Mouse (Mus musculus): ENCODE results near the gene Phlda3. TPM values are rescaled to one million over a fixed set of nuclear protein-coding genes. Genes with fewer than 3 reads are reported as not detected.

The Phlda3 gene
- total and polyA plus RNA-seq, 2 experiments from 2014 or later, result 51.1 to 66.4 TPM

DNA sequence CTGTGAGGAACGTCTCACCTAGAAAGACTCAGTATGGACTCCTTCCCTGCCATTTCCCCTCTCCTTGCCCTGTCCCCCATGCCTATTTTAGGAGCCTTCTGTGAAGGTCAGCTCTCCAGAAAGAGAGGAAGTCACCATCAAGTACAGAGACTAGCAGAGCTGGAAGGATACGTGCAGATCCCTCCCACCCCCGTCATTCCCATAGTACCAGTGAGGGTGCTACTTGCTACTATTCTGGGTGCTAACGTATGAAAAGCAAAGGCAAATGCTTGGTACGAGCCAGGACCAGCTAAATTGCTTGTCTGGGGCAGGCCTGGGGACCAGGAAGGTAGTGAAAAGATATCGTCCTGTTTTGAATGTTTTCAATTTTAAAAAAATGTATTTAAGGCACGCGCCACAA is 8.6 kb upstream of the Phlda3 start:
- no peaks in the 10 kb centered on the region for H3K27me3 ChIP-seq (ENCODE audit: insufficient read depth, low read length)
- DNase-seq (ENCODE audit: low spot score) (no peak), ATAC-seq (no peak)
- no peaks in the 10 kb centered on the region for H3K36me3 ChIP-seq (ENCODE audit: insufficient read depth, low read length)
- H3K4me1 ChIP-seq (ENCODE audit: insufficient read depth, low read length), result no peaks in the 10 kb centered on the region
- no peak overlapping the region for H3K4me3 ChIP-seq (ENCODE audit: low read length)
- TF ChIP-seq CTCF (IDR thresholded peaks at IDR 0.05; ENCODE audit: low read depth), result no peak
- H3K9me3 ChIP-seq (ENCODE audit: low read length), result no peaks in the 10 kb centered on the region
- H3K4me2 ChIP-seq (ENCODE audit: low read depth, low read length), result no peak overlapping the region
- H3K9ac ChIP-seq (replicated peaks; ENCODE audit: low read length), result no peak overlapping the region
- H3K27ac ChIP-seq, result no peak overlapping the region
- 74% methylated on average over 8 of the region's 8 CpGs for WGBS

DNA sequence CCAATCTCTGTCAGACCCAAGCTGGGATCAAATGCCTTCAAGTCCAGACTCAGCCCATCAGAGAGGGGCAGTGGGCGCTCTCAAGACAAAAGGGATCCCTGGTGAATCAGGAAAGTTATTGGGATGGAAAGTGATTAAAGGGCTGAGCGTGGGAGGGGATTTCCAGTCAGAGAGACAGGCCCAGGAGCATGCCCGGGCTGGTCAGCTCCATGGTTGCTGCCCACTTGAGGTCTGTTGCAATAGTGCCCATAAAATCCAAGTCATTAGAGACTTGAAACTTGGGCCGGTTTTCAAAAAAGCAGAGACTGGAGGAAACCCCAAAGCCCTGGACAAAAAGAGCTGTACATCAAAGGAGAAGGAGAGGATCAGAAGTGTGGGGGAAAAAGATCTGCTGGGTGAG is 6.2 kb upstream of the Phlda3 start:
- H3K4me2 ChIP-seq (ENCODE audit: low read depth, low read length), result no peak overlapping the region

DNA sequence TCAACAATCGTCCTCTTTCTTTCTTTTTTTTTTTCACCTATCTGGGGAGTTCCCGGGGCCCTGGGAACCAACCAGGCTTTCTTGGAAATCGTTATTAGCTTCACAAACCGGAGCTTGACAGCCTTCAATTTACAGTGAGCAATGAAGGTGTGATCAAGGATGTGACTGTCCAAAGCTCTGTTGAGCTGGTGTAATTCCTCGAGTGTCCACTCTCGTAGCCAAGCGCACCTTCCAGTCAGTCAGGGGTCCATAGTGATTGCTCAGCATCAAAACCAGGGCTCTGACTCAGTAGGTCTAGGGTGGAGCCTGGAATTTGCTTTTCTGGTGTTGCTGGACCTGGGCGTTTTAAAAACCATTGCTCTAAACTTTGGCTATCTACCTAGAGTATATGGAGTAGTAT is 5.7 kb upstream of the Phlda3 start:
- Histone ChIP-seq H3K4me2 (ENCODE audit: low read depth, low read length) (no peak overlapping the region), H3K36me3 (ENCODE audit: insufficient read depth, low read length) (no peaks in the 10 kb centered on the region), H3K9me3 (ENCODE audit: low read length) (no peaks in the 10 kb centered on the region), H3K27me3 (ENCODE audit: insufficient read depth, low read length) (no peaks in the 10 kb centered on the region), H3K27ac (no peak overlapping the region), H3K9ac (replicated peaks; ENCODE audit: low read length) (no peak overlapping the region), H3K4me1 (ENCODE audit: insufficient read depth, low read length) (no peaks in the 10 kb centered on the region), H3K4me3 (ENCODE audit: low read length) (no peak overlapping the region)
- WGBS, result 69% methylated on average over 8 of the region's 8 CpGs
- DNase-seq (ENCODE audit: low spot score) (no peak), ATAC-seq (no peak)
- TF ChIP-seq CTCF (IDR thresholded peaks at IDR 0.05; ENCODE audit: low read depth), result peak; percentile 36

More for the DNA sequence above, 6.2 kb upstream of the Phlda3 start:
- no peak for ATAC-seq
- Histone ChIP-seq H3K9me3 (ENCODE audit: low read length) (no peaks in the 10 kb centered on the region), H3K27ac (no peak overlapping the region), H3K36me3 (ENCODE audit: insufficient read depth, low read length) (no peaks in the 10 kb centered on the region), H3K4me3 (ENCODE audit: low read length) (no peak overlapping the region), H3K4me1 (ENCODE audit: insufficient read depth, low read length) (no peaks in the 10 kb centered on the region), H3K27me3 (ENCODE audit: insufficient read depth, low read length) (no peaks in the 10 kb centered on the region), H3K9ac (replicated peaks; ENCODE audit: low read length) (no peak overlapping the region)
- DNase-seq (ENCODE audit: low spot score), result no peak
- 40% methylated on average over 4 of the region's 4 CpGs for WGBS
- no peak; the same call in 1 of the 2 replicates for TF ChIP-seq CTCF (IDR thresholded peaks at IDR 0.05; ENCODE audit: low read depth)

DNA sequence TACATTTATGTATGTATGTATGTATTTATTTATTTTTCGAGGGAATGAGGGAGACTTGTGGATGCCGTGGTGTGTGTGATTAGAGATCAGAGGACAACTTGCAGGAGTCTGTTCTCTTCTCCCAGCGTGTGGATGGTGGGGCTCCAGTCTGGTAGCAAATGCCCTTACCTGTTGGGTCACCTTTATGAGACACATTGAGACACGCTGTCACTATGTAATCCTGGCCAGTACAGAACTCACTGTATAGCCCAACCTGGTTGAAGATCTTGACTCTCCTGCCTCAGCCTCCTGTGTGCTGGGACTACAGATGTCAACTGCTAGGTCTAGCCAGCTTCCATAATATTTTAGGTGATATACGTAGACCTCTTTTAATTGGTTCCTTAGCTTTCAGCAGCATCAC is 4.2 kb upstream of the Phlda3 start:
- TF ChIP-seq CTCF (IDR thresholded peaks at IDR 0.05; ENCODE audit: low read depth), result no peak
- H3K27me3 ChIP-seq (ENCODE audit: insufficient read depth, low read length), result no peaks in the 10 kb centered on the region
- no peak overlapping the region for H3K4me3 ChIP-seq (ENCODE audit: low read length)
- no peaks in the 10 kb centered on the region for H3K36me3 ChIP-seq (ENCODE audit: insufficient read depth, low read length)
- no peak overlapping the region for H3K4me2 ChIP-seq (ENCODE audit: low read depth, low read length)
- ATAC-seq (no peak), DNase-seq (ENCODE audit: low spot score) (no peak)
- H3K27ac ChIP-seq, result no peak overlapping the region
- no peaks in the 10 kb centered on the region for H3K9me3 ChIP-seq (ENCODE audit: low read length)
- no peak overlapping the region for H3K9ac ChIP-seq (replicated peaks; ENCODE audit: low read length)
- WGBS, result 95% methylated on average over 5 of the region's 5 CpGs
- H3K4me1 ChIP-seq (ENCODE audit: insufficient read depth, low read length), result peaks cover 3% of the 10 kb centered on the region; the same call in 1 of the 2 replicates

DNA sequence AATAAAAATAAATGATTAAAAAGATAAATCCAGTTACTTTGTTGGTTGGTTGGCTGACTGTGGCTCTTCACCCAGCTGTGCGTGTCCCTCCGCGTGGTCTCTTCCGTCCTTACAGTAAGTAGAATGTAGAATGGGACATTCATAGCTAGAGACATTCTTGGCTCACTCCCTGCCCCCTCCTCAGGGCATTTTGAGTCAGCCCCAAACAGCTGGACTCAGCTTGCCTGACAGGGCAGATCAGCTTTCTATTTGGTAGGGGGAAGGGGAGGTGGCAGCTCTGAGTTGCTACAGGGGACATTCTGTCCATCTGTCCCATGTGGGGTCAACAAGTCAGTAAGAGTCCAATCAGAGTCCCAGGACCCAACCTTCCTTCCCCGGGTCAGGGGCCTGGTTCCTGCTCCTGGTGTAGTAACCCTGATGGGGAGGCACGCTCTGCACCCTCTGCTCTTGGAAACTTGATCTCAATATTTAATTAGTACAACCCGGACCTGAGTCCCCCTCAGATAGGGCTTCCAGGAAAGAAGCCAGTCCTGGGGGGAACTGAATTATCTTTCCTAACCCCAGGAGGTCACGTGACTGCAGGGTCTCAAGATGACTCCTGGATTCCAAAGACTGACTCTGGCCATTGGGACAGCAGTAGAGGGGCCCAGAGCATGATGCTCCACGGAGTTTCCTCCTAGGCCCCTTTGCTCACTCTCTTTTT is 2.3 kb upstream of the Phlda3 start:
- 83% methylated on average over 9 of the region's 9 CpGs for WGBS
- no peak for ATAC-seq

DNA sequence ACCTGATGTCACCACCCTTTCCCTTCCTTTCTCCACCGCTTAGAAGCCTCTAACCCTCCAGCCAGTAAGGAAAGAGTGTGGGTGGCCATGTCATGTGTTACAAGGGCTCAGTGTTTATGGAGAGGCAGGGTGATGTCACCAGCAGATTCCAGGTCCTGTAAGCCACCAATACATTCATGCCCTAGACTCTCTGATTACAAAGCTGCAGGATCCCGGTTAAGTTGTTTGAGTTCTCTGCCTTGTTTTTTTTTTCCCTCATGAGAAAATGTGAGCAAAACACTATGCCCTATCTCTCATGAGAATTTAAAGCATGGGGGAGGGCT is 1.8 kb upstream of the Phlda3 start:
- ATAC-seq, result no peak

More for the DNA sequence above, 2.3 kb upstream of the Phlda3 start:
- no peak overlapping the region for H3K4me3 ChIP-seq (ENCODE audit: low read length)
- no peaks in the 10 kb centered on the region for H3K27me3 ChIP-seq (ENCODE audit: insufficient read depth, low read length)
- H3K4me1 ChIP-seq (ENCODE audit: insufficient read depth, low read length), result peaks cover 11% of the 10 kb centered on the region; the same call in 1 of the 2 replicates
- no peak for TF ChIP-seq CTCF (IDR thresholded peaks at IDR 0.05; ENCODE audit: low read depth)
- H3K27ac ChIP-seq, result no peak overlapping the region
- no peaks in the 10 kb centered on the region; the same call in 1 of the 2 replicates for H3K36me3 ChIP-seq (ENCODE audit: insufficient read depth, low read length)
- H3K9ac ChIP-seq (replicated peaks; ENCODE audit: low read length), result no peak overlapping the region
- no peak overlapping the region for H3K4me2 ChIP-seq (ENCODE audit: low read depth, low read length)
- no peaks in the 10 kb centered on the region for H3K9me3 ChIP-seq (ENCODE audit: low read length)
- no peak for DNase-seq (ENCODE audit: low spot score)

More for the DNA sequence above, 1.8 kb upstream of the Phlda3 start:
- WGBS, result 78% methylated on average over 2 of the region's 2 CpGs
- Histone ChIP-seq H3K4me1 (ENCODE audit: insufficient read depth, low read length) (peaks cover 11% of the 10 kb centered on the region; the same call in 1 of the 2 replicates), H3K4me2 (ENCODE audit: low read depth, low read length) (no peak overlapping the region), H3K4me3 (ENCODE audit: low read length) (no peak overlapping the region), H3K27ac (no peak overlapping the region), H3K36me3 (ENCODE audit: insufficient read depth, low read length) (no peaks in the 10 kb centered on the region; the same call in 1 of the 2 replicates), H3K9ac (replicated peaks; ENCODE audit: low read length) (no peak overlapping the region), H3K27me3 (ENCODE audit: insufficient read depth, low read length) (no peaks in the 10 kb centered on the region), H3K9me3 (ENCODE audit: low read length) (no peaks in the 10 kb centered on the region)
- no peak for TF ChIP-seq CTCF (IDR thresholded peaks at IDR 0.05; ENCODE audit: low read depth)
- DNase-seq (ENCODE audit: low spot score), result no peak

Measured in hindbrain, postnatal 0 days (tissue).